ENCODE assay signal across 9 mouse cellular contexts in the genomic region with DNA sequence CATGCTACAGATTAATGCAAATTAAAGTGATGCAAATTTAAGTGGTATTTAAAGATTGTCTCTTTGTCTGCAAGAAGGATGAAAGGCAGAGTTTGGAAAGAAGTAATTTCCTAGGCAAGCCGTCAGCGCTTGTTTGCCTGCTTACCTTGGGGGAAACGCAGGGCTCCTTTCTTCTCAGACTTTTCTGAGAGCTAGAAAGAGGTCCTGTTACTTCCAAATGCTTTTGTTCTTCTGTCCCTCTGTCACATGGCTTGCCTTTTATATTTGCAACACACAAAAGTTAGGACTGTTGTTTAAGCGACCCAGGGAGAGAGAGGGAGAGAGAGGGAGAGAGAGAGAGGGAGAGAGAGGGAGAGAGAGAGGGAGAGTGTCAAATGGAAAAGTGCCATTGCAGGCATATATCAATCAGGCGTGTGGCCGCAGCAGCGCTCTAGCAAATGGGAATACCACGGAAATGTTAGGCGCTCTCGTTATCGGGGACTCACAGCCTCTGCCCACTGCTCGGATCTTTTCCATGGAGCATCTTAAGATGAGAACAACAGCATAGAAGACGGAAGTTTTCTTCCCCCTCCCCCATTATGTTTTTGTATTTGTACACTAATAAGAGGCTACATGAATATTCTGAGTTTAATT. TPM values are rescaled to one million over a fixed set of nuclear protein-coding genes. Genes with fewer than 3 reads are reported as not detected.
DNase-seq lines count a peak whose midpoint lies in the region; ATAC-seq lines count a peak whose summit lies in the region.
"Had no signal": no experiment of that assay in that cellular context is flagged by ENCODE, and none has a peak within 500 bp of the region (broad histone marks: within the 10 kb centered on the region; RNA-seq: fewer than 3 reads in every experiment).

TSS of gene Ndp (minus strand) at position 534 of the 633 bp plus-strand sequence.

- H3K27ac ChIP-seq in kidney, embryonic 15.5 days: no peak within 1 kb of the TSS
- H3K27ac ChIP-seq in hindbrain, embryonic 11.5 days (ENCODE audit: low read depth, low read length): peak within 1 kb of the TSS; percentile 51; the same call in 1 of the 2 replicates
- no peak within 1 kb of the TSS for H3K27ac ChIP-seq in neural tube, embryonic 12.5 days

- no peaks in the 10 kb centered on the region for H3K9me3 ChIP-seq in kidney, embryonic 15.5 days (replicated peaks)
- H3K9me3 ChIP-seq in hindbrain, embryonic 11.5 days (ENCODE audit: control insufficient read depth, low read length): no peaks in the 10 kb centered on the region
- H3K9me3 ChIP-seq in neural tube, embryonic 12.5 days: no peaks in the 10 kb centered on the region

- DNase-seq in kidney, postnatal 25 days: no peak
- peak; percentile 12 for DNase-seq in embryo, embryonic 10 days (ENCODE audit: low spot score)
- peak; percentile 24 for DNase-seq in hindbrain, embryonic 11.5 days (ENCODE audit: low spot score)
- DNase-seq in adrenal gland, postnatal 36 days: no peak
- no peak for DNase-seq in adrenal gland, adult 8-10 months
- DNase-seq in right cerebral cortex, postnatal 14 days: no peak

- ATAC-seq in kidney, embryonic 15.5 days (replicated peaks; ENCODE audit: low FRiP score): no peak
- peak; percentile 47 for ATAC-seq in hindbrain, embryonic 11.5 days (ENCODE audit: low FRiP score)
- ATAC-seq in neural tube, embryonic 12.5 days (ENCODE audit: low FRiP score, low read depth): peak; percentile 43; the same call in 1 of the 2 replicates
- ATAC-seq: Patski had no signal

- no peaks in the 10 kb centered on the region for H3K36me3 ChIP-seq in kidney, embryonic 15.5 days
- H3K36me3 ChIP-seq in hindbrain, embryonic 11.5 days (ENCODE audit: control insufficient read depth, insufficient read depth, low read length): no peaks in the 10 kb centered on the region
- H3K36me3 ChIP-seq in neural tube, embryonic 12.5 days: no peaks in the 10 kb centered on the region

- peak within 1 kb of the TSS; percentile 50 for H3K4me2 ChIP-seq in kidney, embryonic 15.5 days
- H3K4me2 ChIP-seq in hindbrain, embryonic 11.5 days (replicated peaks; ENCODE audit: low read depth, low read length): peak within 1 kb of the TSS; percentile 36
- H3K4me2 ChIP-seq in neural tube, embryonic 12.5 days (replicated peaks): peak within 1 kb of the TSS; percentile 55

- H3K27me3 ChIP-seq in kidney, embryonic 15.5 days: peaks cover 8% of the 10 kb centered on the region; the same call in 1 of the 2 replicates
- no peaks in the 10 kb centered on the region for H3K27me3 ChIP-seq in hindbrain, embryonic 11.5 days (ENCODE audit: control insufficient read depth, insufficient read depth, low read length)
- H3K27me3 ChIP-seq in neural tube, embryonic 12.5 days (replicated peaks): no peaks in the 10 kb centered on the region

- H3K4me3 ChIP-seq in kidney, embryonic 15.5 days (replicated peaks): peak within 1 kb of the TSS; percentile 27
- H3K4me3 ChIP-seq in hindbrain, embryonic 11.5 days (ENCODE audit: low read depth, low read length): peak within 1 kb of the TSS; percentile 30
- H3K4me3 ChIP-seq in neural tube, embryonic 12.5 days: peak within 1 kb of the TSS; percentile 19

- H3K9ac ChIP-seq in kidney, embryonic 15.5 days: no peak within 1 kb of the TSS
- peak within 1 kb of the TSS; percentile 4; the same call in 1 of the 2 replicates for H3K9ac ChIP-seq in hindbrain, embryonic 11.5 days (ENCODE audit: low read depth, low read length)
- H3K9ac ChIP-seq in neural tube, embryonic 12.5 days: 0 out of 2 replicates have a peak within 1 kb of the TSS, but pooled peaks have one; percentile 17

- no peaks in the 10 kb centered on the region for H3K4me1 ChIP-seq in kidney, embryonic 15.5 days
- H3K4me1 ChIP-seq in hindbrain, embryonic 11.5 days (replicated peaks; ENCODE audit: control insufficient read depth, insufficient read depth, low read length): no peaks in the 10 kb centered on the region
- H3K4me1 ChIP-seq in neural tube, embryonic 12.5 days: no peaks in the 10 kb centered on the region

- 29% methylated on average over 13 of the region's 13 CpGs for WGBS in kidney, embryonic 15.5 days
- 11% methylated on average over 13 of the region's 13 CpGs for WGBS in hindbrain, embryonic 11.5 days
- 19% methylated on average over 13 of the region's 13 CpGs for WGBS in neural tube, embryonic 12.5 days

RNA-seq across cellular contexts. Expression of gene Ndp, which starts in this region (rescaled TPM):
- polyA plus RNA-seq in kidney, embryonic 15.5 days (2015; fragmentation: Nextera tagmentation; extraction: Ambion mirVana): 1.5 and 2.3 TPM in 2 replicates
- polyA plus RNA-seq in hindbrain, embryonic 11.5 days (2014; fragmentation: Nextera tagmentation; extraction: Ambion mirVana): 9.0 and 10.8 TPM in 2 replicates
- polyA plus RNA-seq in neural tube, embryonic 12.5 days (2016; fragmentation: Nextera tagmentation; extraction: Ambion mirVana): 6.9 and 8.0 TPM in 2 replicates
- total RNA-seq in adrenal gland, postnatal 36 days (2021): not detected
- total RNA-seq in adrenal gland, adult 8-10 months (2022): under 1 TPM in 3 of 4 experiments, not detected in 1; 0.13 to 0.20 (median 0.14) TPM
- polyA plus RNA-seq: Patski had no signal

Comparison
In these comparisons a context has a peak if more than half of its experiments do, and no peak if none do; other contexts are left out.
1. DNase-seq: peak in embryo, embryonic 10 days (single experiment) and hindbrain, embryonic 11.5 days (single experiment); none in kidney, postnatal 25 days (0 of 2), adrenal gland, postnatal 36 days (0 of 2), adrenal gland, adult 8-10 months (single experiment) and right cerebral cortex, postnatal 14 days (single experiment).
2. Peak in every context shown above with its lines, with median percentiles within 50 percentile points of each other: H3K4me2 ChIP-seq and H3K4me3 ChIP-seq.